Mouse (Mus musculus): Measurements from ENCODE around the gene Gtf3c4.

The Gtf3c4 gene

GRCm38 (mm10) chr2:28799575-28799974 lies 40.6 kb downstream of the Gtf3c4 start:
- DNase-seq = no peak

- no peak for DNase-seq
Observed at GRCm38 (mm10) chr2:28798390-28798789, 41.8 kb downstream of the Gtf3c4 start.

- no peak for DNase-seq
Observed at GRCm38 (mm10) chr2:28797490-28798106, 42.6 kb downstream of the Gtf3c4 start.

- DNase-seq = no peak
Observed at GRCm38 (mm10) chr2:28796298-28796697, 43.9 kb downstream of the Gtf3c4 start.

GRCm38 (mm10) chr2:28794623-28795022 lies 45.5 kb downstream of the Gtf3c4 start:
- DNase-seq = no peak

- peak; percentile 10 to 40 for DNase-seq
Observed at GRCm38 (mm10) chr2:28792931-28793610, 47.1 kb downstream of the Gtf3c4 start.

GRCm38 (mm10) chr2:28787067-28787619 lies 53.0 kb downstream of the Gtf3c4 start:
- no peak for DNase-seq

DNA sequence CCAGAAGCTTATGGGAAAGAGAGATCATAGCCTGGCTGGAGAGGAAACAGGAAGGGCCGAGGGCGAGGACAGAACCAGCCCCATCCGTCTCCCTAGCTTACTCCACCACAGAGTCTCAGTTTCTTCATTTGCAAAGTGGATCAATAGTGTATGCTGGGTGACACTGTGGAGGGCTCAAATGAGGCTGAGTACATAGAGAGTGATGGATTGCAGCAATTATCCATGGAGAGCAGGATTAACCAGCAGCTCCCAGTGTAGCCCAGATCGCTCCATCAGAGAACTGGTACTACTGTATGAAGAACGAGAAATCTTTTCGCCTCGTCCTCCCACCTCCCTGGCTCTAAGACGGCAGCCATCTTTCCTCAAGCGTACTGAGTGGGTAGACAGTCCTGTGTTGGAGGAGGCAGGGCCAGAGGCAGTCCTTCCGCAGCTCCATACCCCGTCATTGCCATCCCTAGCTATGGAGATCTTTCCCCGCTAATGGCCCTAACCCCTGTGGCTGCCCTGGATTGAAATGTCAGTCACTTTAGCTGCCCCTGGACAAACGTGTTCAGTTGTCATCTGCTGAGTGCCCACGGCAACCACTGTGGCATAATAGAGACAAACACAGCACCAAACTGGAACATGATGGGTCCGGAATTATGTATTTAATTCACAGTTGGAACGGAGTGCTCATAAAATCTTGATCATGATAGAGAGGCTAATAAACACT lies 53.6 kb downstream of the Gtf3c4 start:
- no peak for DNase-seq

DNA sequence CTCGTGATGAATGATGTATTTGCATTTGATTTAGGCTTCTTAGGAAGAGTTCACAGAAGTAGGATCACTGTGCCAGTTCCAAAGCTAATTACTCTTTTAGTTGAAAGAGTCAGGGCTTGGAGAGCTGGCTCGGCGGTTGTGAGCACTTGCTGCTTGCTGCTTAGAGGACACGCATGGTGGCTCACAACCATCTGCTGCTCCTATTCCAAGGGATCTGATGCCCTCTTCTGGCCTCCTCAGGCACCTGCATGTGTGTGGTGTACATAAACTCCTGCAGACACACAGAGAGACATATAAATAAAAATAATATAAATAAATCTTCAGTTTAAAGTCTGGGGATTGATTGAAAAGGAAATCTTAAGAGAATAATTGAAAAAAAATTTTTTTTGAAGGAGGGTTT lies 58.9 kb downstream of the Gtf3c4 start:
- DNase-seq = no peak

DNA sequence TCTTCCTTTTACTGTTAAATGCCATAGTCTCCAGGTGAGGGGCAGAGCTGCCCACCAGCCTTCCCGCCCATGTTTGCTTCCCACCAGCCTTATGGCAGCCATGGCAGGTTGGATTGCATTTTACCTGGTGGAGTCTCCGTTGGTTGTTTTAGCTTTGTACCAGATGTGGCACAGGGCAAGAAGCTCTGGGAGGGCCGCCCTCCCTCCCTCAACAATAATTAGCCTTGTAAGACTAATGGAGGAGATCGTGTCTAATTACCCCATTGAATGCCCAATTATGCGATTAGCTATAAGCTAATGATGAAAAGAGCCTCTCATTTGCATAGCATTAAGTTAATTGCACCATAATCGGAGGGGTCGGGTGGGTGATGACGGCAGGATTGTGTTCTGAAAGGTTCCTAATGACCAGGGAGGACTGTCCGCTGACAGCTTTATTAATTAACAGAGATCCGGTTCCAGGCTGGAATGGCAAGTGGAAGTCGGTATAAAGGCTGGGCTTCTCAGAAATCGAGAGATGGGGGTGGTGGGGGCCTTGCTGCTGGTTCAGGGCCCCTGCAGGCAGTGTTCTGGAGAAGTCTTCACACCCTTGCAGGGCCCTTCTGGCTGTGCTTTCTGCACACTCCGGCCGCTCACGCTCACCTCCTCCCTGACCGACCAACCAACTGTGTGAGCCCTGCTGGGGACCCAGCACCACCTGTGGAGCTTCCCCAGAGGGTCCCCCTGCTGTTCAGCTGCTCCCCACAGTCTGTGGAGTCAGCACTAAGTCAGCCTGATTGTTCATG lies 60.0 kb downstream of the Gtf3c4 start:
- DNase-seq = no peak

GRCm38 (mm10) chr2:28776728-28777127 lies 63.4 kb downstream of the Gtf3c4 start:
- DNase-seq = no peak

DNA sequence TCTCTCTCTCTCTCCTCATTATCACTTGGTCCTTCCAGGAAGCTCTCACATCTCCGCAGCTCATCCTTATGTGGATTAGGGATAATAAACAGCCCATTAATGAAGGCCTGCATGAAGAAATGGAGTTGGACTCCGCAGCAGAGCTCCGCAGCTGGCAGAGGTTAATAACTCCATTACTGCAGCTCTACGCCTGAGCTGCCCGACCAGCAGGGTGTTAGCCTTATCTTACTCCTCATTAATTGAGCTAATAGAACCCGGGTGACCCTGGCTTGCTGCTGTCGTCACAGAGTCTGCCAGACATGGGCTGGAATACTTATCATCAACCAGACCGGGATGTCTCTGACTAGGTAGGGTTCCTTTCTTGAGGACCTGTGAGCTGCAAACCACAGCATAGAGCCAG lies 66.1 kb downstream of the Gtf3c4 start:
- no peak for DNase-seq
